Mouse (Mus musculus) megakaryocyte, adult 5-6 weeks (primary cell): ENCODE measurements around the gene Ube2d2b. TPM values are rescaled to one million over a fixed set of nuclear protein-coding genes. Genes with fewer than 3 reads are reported as not detected.
A peak's percentile ranks its signal among the peaks of the same experiment; 100 is the strongest.

Experiments
- ATAC-seq: 2 replicates; pipeline ENCODE4 v1.8.0; 2016; ENCODE audit warnings: mild to moderate bottlenecking, inconsistent platforms; ENCODE audit not compliant: poor library complexity, severe bottlenecking
- total RNA-seq, 2 experiments: library from RNA; stranded (forward) in 1 of 2; stranded (reverse) in 1 of 2; fragments of 153-499, 151-499 nt in 1 of 2; fragments of 221-1000, 200-1000 nt in 1 of 2; gene quantifications; 2 replicates each; pipeline versions ENCODE4 v1.2.3 to v1.2.4; 2015 to 2017

The Ube2d2b gene
- total RNA-seq (2015) (not detected in 2 replicates), total RNA-seq (2017) (0.07 TPM in 1 of 2 replicates, not detected in the other)

GRCm38 (mm10) chr5:107829998-107830560 lies at the start of gene Ube2d2b:
Gene Ube2d2b (plus strand): TSS chr5:107830099.
- ATAC-seq, result no peak

GRCm38 (mm10) chr5:107782360-107782759 lies 47.5 kb upstream of the Ube2d2b start:
- ATAC-seq, result no peak

- peak; percentile 54; the same call in 1 of the 2 replicates for ATAC-seq
Observed at GRCm38 (mm10) chr5:107787682-107788443, 42.0 kb upstream of the Ube2d2b start.

GRCm38 (mm10) chr5:107789492-107789891 lies 40.4 kb upstream of the Ube2d2b start:
- peak; percentile 40 for ATAC-seq

GRCm38 (mm10) chr5:107791966-107792365 lies 37.9 kb upstream of the Ube2d2b start:
- ATAC-seq, result no peak

GRCm38 (mm10) chr5:107792516-107792915 lies 37.4 kb upstream of the Ube2d2b start:
- ATAC-seq, result no peak

GRCm38 (mm10) chr5:107793258-107793657 lies 36.6 kb upstream of the Ube2d2b start:
- no peak for ATAC-seq

- ATAC-seq, result peak; percentile 45; the same call in 1 of the 2 replicates
Observed at GRCm38 (mm10) chr5:107793927-107794326, 36.0 kb upstream of the Ube2d2b start.

GRCm38 (mm10) chr5:107798290-107798689 lies 31.6 kb upstream of the Ube2d2b start:
- ATAC-seq, result no peak

- ATAC-seq, result no peak
Observed at GRCm38 (mm10) chr5:107801234-107801633, 28.7 kb upstream of the Ube2d2b start.

GRCm38 (mm10) chr5:107802621-107803020 lies 27.3 kb upstream of the Ube2d2b start:
- no peak for ATAC-seq

- no peak for ATAC-seq
Observed at GRCm38 (mm10) chr5:107807496-107807895, 22.4 kb upstream of the Ube2d2b start.

- ATAC-seq, result no peak
Observed at GRCm38 (mm10) chr5:107814651-107815050, 15.2 kb upstream of the Ube2d2b start.

- no peak for ATAC-seq
Observed at GRCm38 (mm10) chr5:107822521-107822920, 7.4 kb upstream of the Ube2d2b start.

- no peak for ATAC-seq
Observed at GRCm38 (mm10) chr5:107831351-107831750, 1.5 kb downstream of the Ube2d2b start.

- no peak for ATAC-seq
Observed at GRCm38 (mm10) chr5:107834287-107834686, 4.4 kb downstream of the Ube2d2b start.

GRCm38 (mm10) chr5:107838891-107839644 lies 9.2 kb downstream of the Ube2d2b start:
- no peak for ATAC-seq

GRCm38 (mm10) chr5:107840549-107841238 lies 10.8 kb downstream of the Ube2d2b start:
- ATAC-seq, result peak; percentile 33; the same call in 1 of the 2 replicates

GRCm38 (mm10) chr5:107847349-107847748 lies 17.4 kb downstream of the Ube2d2b start:
- ATAC-seq, result no peak

- ATAC-seq, result no peak
Observed at GRCm38 (mm10) chr5:107847817-107848216, 17.9 kb downstream of the Ube2d2b start.

- ATAC-seq, result no peak
Observed at GRCm38 (mm10) chr5:107848964-107849363, 19.1 kb downstream of the Ube2d2b start.
